Mouse (Mus musculus) kidney, adult 11 months (tissue): ENCODE measurements around the gene Polr3c.
"Not testable (repeated sequence)": the region's sequence is repeated elsewhere in the genome, so short reads cannot be mapped to it uniquely, and the experiment has no call there.

Experiments used
- DNase-seq: peaks from one replicate; pipeline ENCODE4 v3.0.0; 2022

The Polr3c gene

GRCm38 (mm10) chr3:96707903-96708683 lies 19.3 kb downstream of the Polr3c start, which contains the start of gene Nudt17:
TSS of gene Nudt17 (minus strand) at chr3:96708562.
- DNase-seq: peak; percentile 63

GRCm38 (mm10) chr3:96706984-96707383 lies 20.4 kb downstream of the Polr3c start:
- no peak for DNase-seq

GRCm38 (mm10) chr3:96706217-96706616 lies 21.2 kb downstream of the Polr3c start:
- DNase-seq: no peak

GRCm38 (mm10) chr3:96704778-96705177 lies 22.6 kb downstream of the Polr3c start:
- DNase-seq: no peak

GRCm38 (mm10) chr3:96701003-96701402 lies 26.4 kb downstream of the Polr3c start:
- DNase-seq: no peak

- DNase-seq: no peak
Observed at GRCm38 (mm10) chr3:96700376-96700775, 27.1 kb downstream of the Polr3c start.

- no peak for DNase-seq
Observed at GRCm38 (mm10) chr3:96698993-96699690, 28.3 kb downstream of the Polr3c start.

- peak; percentile 91 for DNase-seq
Observed at GRCm38 (mm10) chr3:96696766-96697732, 30.4 kb downstream of the Polr3c start.

GRCm38 (mm10) chr3:96696198-96696765 lies 31.1 kb downstream of the Polr3c start, which contains the start of gene Pias3:
TSS of gene Pias3 (plus strand) at chr3:96696384.
- DNase-seq: peak; percentile 88

- DNase-seq: no peak
Observed at GRCm38 (mm10) chr3:96693579-96693978, 33.8 kb downstream of the Polr3c start.

- DNase-seq: no peak
Observed at GRCm38 (mm10) chr3:96692506-96692905, 34.9 kb downstream of the Polr3c start.

GRCm38 (mm10) chr3:96690298-96690697 lies 37.1 kb downstream of the Polr3c start:
- DNase-seq: no peak

- no peak for DNase-seq
Observed at GRCm38 (mm10) chr3:96688854-96689253, 38.6 kb downstream of the Polr3c start.

- DNase-seq: not testable (repeated sequence)
Observed at GRCm38 (mm10) chr3:96686057-96686456, 41.4 kb downstream of the Polr3c start.

GRCm38 (mm10) chr3:96684822-96685156 lies 42.6 kb downstream of the Polr3c start:
- DNase-seq: no peak

GRCm38 (mm10) chr3:96684151-96684821 lies 43.1 kb downstream of the Polr3c start:
- no peak for DNase-seq

- DNase-seq: no peak
Observed at GRCm38 (mm10) chr3:96683496-96683895, 43.9 kb downstream of the Polr3c start.

GRCm38 (mm10) chr3:96680269-96680956 lies 47.0 kb downstream of the Polr3c start:
- no peak for DNase-seq

GRCm38 (mm10) chr3:96679159-96679674 lies 48.2 kb downstream of the Polr3c start:
- DNase-seq: no peak

GRCm38 (mm10) chr3:96678456-96678855 lies 49.0 kb downstream of the Polr3c start:
- no peak for DNase-seq

- DNase-seq: no peak
Observed at GRCm38 (mm10) chr3:96675690-96676089, 51.7 kb downstream of the Polr3c start.
